Mouse (Mus musculus) c-Kit-positive CD71-positive TER-119-positive erythroid progenitor cells, embryonic 14.5 days (primary cell): ENCODE results near the gene Ppm1k.
"Not testable (repeated sequence)": the region's sequence is repeated elsewhere in the genome, so short reads cannot be mapped to it uniquely, and the experiment has no call there.

ENCODE experiments used
- DNase-seq: peaks from one replicate; pipeline ENCODE4 v3.0.0-alpha.2; 2013; ENCODE audit warnings: low spot score

Gene Ppm1k

DNA sequence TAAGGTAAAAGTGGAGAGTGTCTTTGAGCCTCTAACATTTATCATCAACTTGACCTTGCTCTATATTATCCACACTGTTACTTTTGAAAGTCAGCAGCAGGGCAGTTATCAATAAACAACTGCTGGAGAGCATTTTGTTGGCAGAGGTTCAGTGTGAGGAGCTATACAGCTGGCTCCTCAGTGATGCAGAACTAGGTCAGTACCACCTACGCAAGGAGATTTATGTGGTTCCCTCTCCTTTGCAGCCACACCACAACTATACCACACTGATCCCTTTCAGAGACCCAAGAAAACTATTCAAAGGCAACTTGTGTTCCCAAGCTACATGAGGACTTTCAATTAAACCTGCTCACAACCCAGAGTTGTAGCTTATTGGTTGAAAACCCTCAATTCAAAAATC, 3.8 kb downstream of the Ppm1k start:
- DNase-seq = no peak

DNA sequence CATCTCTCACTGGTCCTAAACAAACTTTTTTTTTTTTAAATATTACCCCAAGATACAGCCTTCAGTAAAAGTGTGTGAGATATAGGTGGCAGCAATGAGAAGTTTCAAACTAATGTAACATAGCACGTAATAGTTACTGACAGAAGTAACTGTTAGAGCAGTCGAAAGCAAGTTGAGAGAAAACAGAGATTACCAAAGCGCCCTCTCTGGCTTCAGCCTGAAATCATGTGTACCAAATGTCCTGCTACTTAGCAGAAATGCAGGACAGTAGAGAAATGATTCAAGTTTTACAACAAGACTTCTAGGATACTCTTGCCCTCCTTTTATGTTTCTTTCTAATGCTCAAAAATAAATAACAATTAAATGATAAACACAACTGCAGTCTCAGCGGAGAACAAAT, 4.3 kb downstream of the Ppm1k start:
- DNase-seq = no peak

DNA sequence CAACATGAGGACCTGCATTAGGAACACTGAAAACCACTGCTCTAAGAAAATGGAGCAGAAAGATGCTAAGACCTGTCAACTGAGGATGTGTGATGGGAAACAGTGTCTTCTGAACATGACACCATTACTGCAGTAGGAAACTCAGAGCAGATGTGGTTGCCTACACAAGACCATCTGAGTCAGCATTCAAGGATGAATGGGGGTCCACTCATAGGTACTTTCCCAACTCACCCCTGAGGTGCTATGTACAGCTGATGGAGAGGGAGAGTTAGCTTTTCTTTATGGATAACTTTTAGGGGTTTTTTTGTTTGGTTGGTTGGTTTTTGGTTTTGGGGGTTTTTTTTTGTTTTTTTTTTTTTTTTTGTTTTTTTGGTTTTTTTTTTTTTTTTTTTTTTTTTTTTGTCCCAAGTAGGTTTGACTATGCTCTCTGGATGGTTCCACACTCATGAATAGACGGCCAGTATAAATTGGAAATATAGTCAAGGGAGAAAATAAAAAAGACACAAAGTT, 5.9 kb downstream of the Ppm1k start:
- no peak for DNase-seq

DNA sequence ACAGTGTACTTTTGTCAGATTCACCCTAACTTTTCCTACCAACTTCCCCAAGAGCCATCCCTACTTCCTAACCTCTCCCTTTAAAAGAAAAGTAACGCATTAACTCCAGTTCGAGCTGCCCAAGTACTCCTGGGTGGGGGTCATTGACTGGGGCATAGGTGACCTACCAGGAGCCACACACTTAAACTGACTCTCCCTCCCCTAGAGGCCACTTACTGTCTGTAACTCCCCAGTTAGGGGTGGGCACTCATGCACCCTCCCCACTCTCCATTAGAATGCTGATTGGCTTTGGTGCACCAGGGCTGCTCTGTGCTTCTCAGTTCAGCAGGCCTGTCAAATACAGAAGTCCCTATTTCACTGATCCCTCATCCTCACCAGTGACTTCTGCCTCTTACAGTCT, 8.3 kb downstream of the Ppm1k start:
- DNase-seq = no peak

DNA sequence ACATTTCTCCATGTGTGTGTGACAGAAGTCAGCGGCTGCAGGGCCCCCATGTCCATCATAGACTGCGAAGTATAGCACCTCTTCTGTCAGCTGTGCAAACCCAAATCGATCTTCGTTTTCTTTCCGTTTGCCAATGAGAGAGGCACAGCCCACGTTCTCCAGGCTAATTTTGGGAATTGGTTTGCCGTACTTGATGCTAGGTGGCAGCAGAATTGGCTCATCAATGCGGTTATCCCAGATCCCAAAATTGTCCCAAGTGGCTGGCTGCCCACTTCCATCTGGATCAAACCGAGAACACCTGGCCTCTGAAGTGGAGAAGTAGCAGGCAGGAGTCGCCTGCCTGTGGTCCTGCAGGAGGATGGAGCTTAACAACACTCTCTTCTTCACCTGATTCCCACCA, 10.5 kb downstream of the Ppm1k start:
- DNase-seq = no peak

DNA sequence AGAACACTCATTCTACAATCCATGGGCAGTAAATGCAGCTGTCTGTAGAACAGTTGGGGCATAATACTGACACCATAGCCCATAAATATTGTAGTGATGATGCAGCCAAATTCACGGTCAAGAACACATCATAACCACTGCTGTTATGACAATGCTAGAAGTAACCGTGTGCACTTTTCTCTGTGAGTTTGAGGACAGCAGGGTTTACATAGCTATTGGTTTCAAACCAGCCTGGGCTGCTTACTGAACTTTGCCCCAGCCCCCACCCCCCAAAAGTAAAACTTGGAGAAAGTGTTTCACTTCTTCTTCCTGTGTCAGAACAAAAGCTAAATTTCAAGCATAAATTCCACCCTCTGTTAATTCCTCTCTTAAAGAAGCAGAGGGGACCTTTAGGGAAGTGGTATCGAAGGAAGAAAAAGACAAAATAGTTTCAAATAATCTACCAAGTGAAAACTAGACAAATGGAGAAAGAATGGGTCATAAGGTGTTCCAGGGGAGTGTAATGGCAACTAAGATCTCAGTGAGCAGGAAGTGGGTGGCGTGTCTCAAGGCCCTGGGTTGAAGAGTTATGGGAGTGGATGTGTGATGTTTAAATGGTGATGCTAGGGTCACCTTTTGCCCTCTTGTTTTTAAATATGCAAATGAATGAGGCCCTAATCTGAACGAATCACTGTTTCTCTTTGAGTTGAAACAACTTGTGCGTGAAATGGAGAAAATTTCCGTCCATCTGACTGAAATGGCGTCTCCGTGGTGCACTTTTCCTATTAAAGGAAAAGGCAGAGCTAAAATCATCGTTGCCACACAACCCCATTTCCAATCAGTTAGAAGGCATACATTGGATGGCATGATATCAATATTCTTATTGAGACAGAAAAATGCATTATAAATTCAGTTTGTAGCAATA, 14.3 kb downstream of the Ppm1k start:
- no peak for DNase-seq

DNA sequence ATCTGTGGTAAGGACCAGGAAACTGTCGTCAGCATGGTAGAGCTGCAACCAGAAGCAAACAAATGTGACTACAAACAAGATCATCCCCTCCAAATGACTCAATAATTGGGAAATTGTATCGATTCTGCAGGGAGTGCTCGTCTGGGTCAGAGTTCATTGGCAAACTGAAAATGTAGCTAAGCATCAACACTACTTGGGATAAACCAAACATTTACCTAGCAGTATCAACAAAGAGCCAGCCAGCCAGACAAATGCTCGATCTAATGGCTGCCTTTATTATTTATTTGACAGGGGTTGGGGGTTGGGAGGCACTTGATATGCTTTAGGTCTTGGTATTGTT, 21.3 kb downstream of the Ppm1k start:
- DNase-seq = no peak

DNA sequence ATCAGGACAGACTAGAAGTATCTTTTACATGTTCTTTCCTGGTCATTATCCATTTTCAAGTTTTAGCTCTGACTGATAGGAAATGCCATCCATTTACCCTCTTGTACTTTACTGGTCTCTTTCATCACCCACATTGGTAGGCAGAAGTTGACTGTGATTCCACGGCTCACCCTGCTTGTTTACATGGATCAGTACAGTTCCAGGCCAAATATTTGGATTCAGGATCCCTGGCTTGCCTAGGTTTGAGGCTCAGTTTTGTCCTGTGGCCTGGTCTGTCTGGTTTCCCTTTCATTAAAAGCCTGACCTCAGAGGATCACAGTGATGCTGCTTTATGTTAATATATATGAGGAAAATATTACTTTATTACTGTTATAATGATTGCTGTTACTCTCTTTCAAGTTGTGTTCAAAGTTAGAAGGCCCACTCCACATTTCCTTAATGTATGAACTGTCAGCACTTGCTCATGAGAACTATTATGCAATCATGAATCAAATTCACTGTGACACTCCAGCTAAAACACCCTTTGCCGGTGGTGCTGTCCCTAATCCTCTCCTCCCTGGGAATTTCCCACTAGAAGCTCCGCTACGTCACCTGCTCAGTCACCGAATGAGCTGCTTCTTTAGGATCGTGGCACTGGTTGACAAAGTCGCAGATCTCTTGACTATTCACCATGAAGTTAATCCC, 21.8 kb downstream of the Ppm1k start:
- DNase-seq = no peak

DNA sequence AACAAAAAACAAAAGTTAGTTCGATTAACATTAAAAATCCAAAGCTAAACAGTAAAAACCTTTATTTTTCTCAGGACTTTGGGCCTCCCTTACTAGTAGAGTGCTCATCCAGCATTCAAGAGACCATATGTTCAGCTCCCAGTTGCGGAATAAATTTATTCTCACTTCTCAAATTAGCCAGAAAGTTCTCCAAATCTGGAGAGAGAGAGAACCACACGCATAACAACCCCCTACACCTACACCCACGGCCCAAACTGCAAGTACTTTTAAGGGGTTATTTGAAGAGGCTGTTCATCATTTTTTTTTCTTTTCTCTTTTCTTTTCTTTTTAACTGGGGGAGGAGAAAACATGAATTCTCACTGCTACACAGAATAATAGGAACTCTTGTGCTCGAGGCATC, 23.4 kb downstream of the Ppm1k start:
- no peak for DNase-seq

DNA sequence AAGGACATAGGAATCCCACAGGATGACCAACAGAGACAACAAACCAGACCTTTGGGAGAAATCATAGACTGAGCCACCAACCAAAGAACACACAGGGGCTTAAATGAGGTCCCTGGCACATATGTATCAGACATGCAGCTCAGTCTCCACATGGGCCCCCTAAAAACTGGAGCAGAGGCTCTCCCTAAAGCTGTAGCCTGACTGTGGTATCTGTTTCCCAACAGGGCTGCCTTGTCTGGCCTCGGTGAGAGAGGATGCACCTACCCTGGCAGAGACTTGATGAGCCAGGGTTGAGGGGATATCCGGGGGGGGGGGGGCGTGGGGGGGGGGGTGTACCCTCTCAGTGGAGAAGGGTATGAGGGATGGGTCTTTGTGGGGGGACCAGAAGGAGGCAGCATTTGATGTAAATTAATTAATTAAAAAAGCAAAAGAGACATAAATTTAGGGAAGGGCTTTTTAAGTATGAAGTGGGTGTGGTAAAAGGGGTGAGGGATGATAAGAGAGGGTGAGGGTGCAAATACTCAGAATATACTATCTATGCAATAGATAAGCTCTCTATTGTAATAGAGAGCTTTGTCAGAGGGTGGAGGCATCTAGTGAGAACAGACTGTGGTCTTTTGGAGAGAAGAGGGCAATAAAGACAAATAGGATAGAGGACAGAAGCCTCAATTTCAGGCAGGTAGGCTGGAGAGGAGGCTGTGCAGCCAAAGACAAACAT, 31.4 kb downstream of the Ppm1k start:
- DNase-seq = peak; percentile 1

DNA sequence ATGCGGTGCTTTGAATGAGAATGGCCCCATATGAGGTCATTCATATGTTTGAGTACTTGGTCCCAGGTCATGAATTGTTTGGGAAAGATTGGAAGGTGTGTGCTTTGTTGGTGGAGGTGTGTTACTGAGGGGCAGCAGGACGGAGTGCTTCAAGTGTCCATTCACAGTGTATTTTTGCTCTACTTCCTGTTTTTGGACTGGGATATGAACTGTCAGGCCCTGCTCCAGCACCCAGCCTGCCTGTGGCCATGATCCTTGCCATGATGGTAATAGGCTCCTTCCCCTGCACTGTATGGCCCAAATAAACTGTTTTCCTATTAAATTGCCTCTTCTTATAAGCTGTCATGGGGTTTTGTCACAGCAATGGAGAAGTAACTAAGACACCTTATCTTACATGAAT, 36.1 kb downstream of the Ppm1k start:
- DNase-seq = no peak

DNA sequence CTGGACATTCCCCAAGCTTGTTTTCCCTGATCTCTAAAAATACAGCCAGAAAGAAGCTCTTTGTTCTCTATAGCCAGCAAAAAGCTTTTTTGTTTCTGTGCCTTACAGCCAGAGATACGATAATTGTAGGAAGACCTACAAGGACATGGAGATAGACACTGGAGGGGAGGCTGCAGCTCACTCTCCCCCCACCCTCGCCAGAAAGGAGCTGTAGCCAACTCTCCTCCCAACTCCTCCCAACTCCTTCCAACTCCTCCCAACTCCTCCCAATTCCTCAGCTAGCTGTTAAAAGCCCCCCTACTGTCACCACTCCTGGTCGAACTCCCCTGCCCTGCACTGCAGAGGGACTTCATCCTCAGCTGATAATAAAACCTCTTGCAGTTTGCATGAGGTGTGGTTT, 67.1 kb downstream of the Ppm1k start:
- DNase-seq = not testable (repeated sequence)
